Mouse (Mus musculus) olfactory bulb, adult 2 months (tissue): ENCODE data around the gene Svs5.

Experiments used
- CTCF ChIP-seq: fragments of 200-500 bp; IDR thresholded peaks from 2 replicates; pipeline ENCODE4 v1.5.1; 2012; ENCODE audit warnings: low read depth, mild to moderate bottlenecking, low read length, moderate library complexity; ENCODE audit not compliant: insufficient read depth
- POLR2A ChIP-seq: fragments of 200-500 bp; IDR thresholded peaks from 2 replicates; pipeline ENCODE4 v1.6.1; 2012; ENCODE audit warnings: mild to moderate bottlenecking, low read depth, low read length, moderate library complexity; ENCODE audit not compliant: insufficient read depth

- TF ChIP-seq CTCF, result no peak
- no peak for TF ChIP-seq POLR2A
Measured at GRCm38 (mm10) chr2:164359031-164359430, 26.5 kb downstream of the Svs5 start.
